Mouse (Mus musculus) Patski (cell line): Measurements from ENCODE around the gene Adck2. TPM values are rescaled to one million over a fixed set of nuclear protein-coding genes. Genes with fewer than 3 reads are reported as not detected.

Experiments
- ATAC-seq: fragments of 100-300 bp; one replicate; pipeline ENCODE4 v1.8.0; 2021
- CTCF ChIA-PET: fragments of 350-600 bp; sonication (Branson Sonifier 250); formaldehyde crosslinking; loops from one replicate; lab custom pipeline; 2022; ENCODE audit warnings: inconsistent platforms; lab: Charles Lee
- POLR2A ChIA-PET: fragments of 350-600 bp; sonication (Branson Sonifier 250); formaldehyde crosslinking; loops from one replicate; lab custom pipeline; 2022; ENCODE audit warnings: antibody characterized with exemption, inconsistent platforms; lab: Charles Lee
- DNase-seq: peaks from one replicate; pipeline ENCODE4 v3.0.0-alpha.2; 2011; ENCODE audit warnings: low read depth, low spot score
- H3K27me3 ChIP-seq: fragments of 371-371 bp; one replicate; pipeline ENCODE4 v1.5.1; 2021
- CTCF ChIP-seq: fragments of 100-300 bp; IDR thresholded peaks from one replicate; pipeline ENCODE4 v1.5.1; 2021
- in situ Hi-C: fragments of 300-500 bp; cut with MboI; formaldehyde crosslinking; loops from 3 replicates; pipeline ENCODE4 v1.11.1; 2018; ENCODE audit warnings: low pct_unique_long_range_greater_than_20kb, mixed read lengths
- polyA plus RNA-seq: library from polyadenylated mRNA; unstranded; gene quantifications from one replicate; pipeline ENCODE4 v1.2.3, GENCODE M21; 2021

Adck2 gene
- polyA plus RNA-seq, 1 experiment from 2014 or later = 19.6 TPM

- in situ Hi-C loops = no loop called here
- ChIA-PET POLR2A (interaction anchor here (0.9 kb wide), 1 partner anchor 16 kb away, joined by 3 read pairs; no protein-coding TSS in a partner anchor), CTCF (interaction anchor here (0.8 kb wide), 1 partner anchor 27 kb away, joined by 3 read pairs; no protein-coding TSS in a partner anchor)
- no peaks in the 10 kb centered on the region for H3K27me3 ChIP-seq
- DNase-seq (no peak), ATAC-seq (no peak)
- no peak for TF ChIP-seq CTCF
Measured at GRCm38 (mm10) chr6:39540563-39540962, 33.1 kb upstream of the Adck2 start.

- no peak for TF ChIP-seq CTCF
- POLR2A ChIA-PET = no interaction called here
- CTCF ChIA-PET = no interaction called here
- peak; percentile 64 for DNase-seq
- no peaks in the 10 kb centered on the region for H3K27me3 ChIP-seq
- peak; percentile 73 for ATAC-seq
- in situ Hi-C loops = no loop called here
Measured at GRCm38 (mm10) chr6:39542631-39543597, 30.8 kb upstream of the Adck2 start.

- CTCF ChIA-PET = interaction anchor here (1.6 kb wide), 1 partner anchor 17 kb away, joined by 4 read pairs; no protein-coding TSS in a partner anchor
- DNase-seq (no peak), ATAC-seq (no peak)
- in situ Hi-C loops = no loop called here
- TF ChIP-seq CTCF = no peak
- POLR2A ChIA-PET = interaction anchor here (1.0 kb wide), 1 partner anchor 24 kb away, joined by 3 read pairs; no protein-coding TSS in a partner anchor
- H3K27me3 ChIP-seq = no peaks in the 10 kb centered on the region
Measured at GRCm38 (mm10) chr6:39543769-39544420, 29.8 kb upstream of the Adck2 start.

GRCm38 (mm10) chr6:39545474-39545873 is 28.2 kb upstream of the Adck2 start:
- POLR2A ChIA-PET = no interaction called here
- no peak for TF ChIP-seq CTCF
- H3K27me3 ChIP-seq = no peaks in the 10 kb centered on the region
- in situ Hi-C loops = no loop called here
- ATAC-seq (no peak), DNase-seq (no peak)
- CTCF ChIA-PET = interaction anchor here (1.0 to 1.6 kb wide), 2 partner anchors 15 to 20 kb away, joined by 4 to 5 read pairs; no protein-coding TSS in a partner anchor

- in situ Hi-C loops = no loop called here
- no peaks in the 10 kb centered on the region for H3K27me3 ChIP-seq
- ATAC-seq = no peak
- ChIA-PET POLR2A (no interaction called here), CTCF (interaction anchor here (0.6 to 1.3 kb wide), 4 partner anchors 55 to 577 kb away, joined by 3 read pairs; no protein-coding TSS in a partner anchor)
- TF ChIP-seq CTCF = no peak
- DNase-seq = no peak
Measured at GRCm38 (mm10) chr6:39548030-39548429, 25.6 kb upstream of the Adck2 start.

GRCm38 (mm10) chr6:39551981-39552636 is 21.6 kb upstream of the Adck2 start:
- in situ Hi-C loops = no loop called here
- CTCF ChIA-PET = interaction anchor here (1.2 to 1.4 kb wide), 3 partner anchors 11 to 89 kb away, joined by 3 to 4 read pairs (median 3); no protein-coding TSS in a partner anchor
- DNase-seq = no peak
- no peaks in the 10 kb centered on the region for H3K27me3 ChIP-seq
- POLR2A ChIA-PET = no interaction called here
- TF ChIP-seq CTCF = no peak
- peak; percentile 80 for ATAC-seq

- DNase-seq (no peak), ATAC-seq (no peak)
- CTCF ChIA-PET = interaction anchor here (1.0 to 1.3 kb wide), 2 partner anchors 18 to 93 kb away, joined by 3 read pairs; partner anchors contain the start of gene Adck2
- in situ Hi-C loops = no loop called here
- TF ChIP-seq CTCF = no peak
- H3K27me3 ChIP-seq = no peaks in the 10 kb centered on the region
- POLR2A ChIA-PET = no interaction called here
Measured at GRCm38 (mm10) chr6:39554888-39555647, 18.6 kb upstream of the Adck2 start.

GRCm38 (mm10) chr6:39555648-39555945 is 18.1 kb upstream of the Adck2 start:
- TF ChIP-seq CTCF = no peak
- H3K27me3 ChIP-seq = no peaks in the 10 kb centered on the region
- no peak for DNase-seq
- CTCF ChIA-PET = interaction anchor here (0.7 to 1.7 kb wide), 4 partner anchors 18 to 93 kb away, joined by 3 to 5 read pairs (median 3); partner anchors contain the start of gene Adck2
- in situ Hi-C loops = no loop called here
- POLR2A ChIA-PET = interaction anchor here (1.3 kb wide), 1 partner anchor 18 kb away, joined by 3 read pairs; the partner anchor contains the start of gene Adck2
- no peak for ATAC-seq

- POLR2A ChIA-PET = interaction anchor here (0.5 to 1.3 kb wide), 8 partner anchors 16 to 155 kb away, joined by 3 to 4 read pairs (median 3); partner anchors contain the start of gene Adck2
- no peaks in the 10 kb centered on the region for H3K27me3 ChIP-seq
- in situ Hi-C loops = no loop called here
- CTCF ChIA-PET = interaction anchor here (1.1 to 1.7 kb wide), 5 partner anchors 11 to 78 kb away, joined by 3 to 5 read pairs (median 5); no protein-coding TSS in a partner anchor
- no peak for TF ChIP-seq CTCF
- DNase-seq (no peak), ATAC-seq (peak; percentile 48)
Measured at GRCm38 (mm10) chr6:39556900-39557659, 16.6 kb upstream of the Adck2 start.
